Mouse (Mus musculus) spleen, postnatal 36 days (tissue): ENCODE results near the gene Npnt.
A peak's percentile ranks its signal among the peaks of the same experiment; 100 is the strongest.

Source experiments
- DNase-seq, 2 experiments: peaks; one replicate each; pipeline ENCODE4 v3.0.0; 2022; ENCODE audit warnings: low spot score in 2 of 2, mixed read lengths in 1 of 2

The Npnt gene

DNA sequence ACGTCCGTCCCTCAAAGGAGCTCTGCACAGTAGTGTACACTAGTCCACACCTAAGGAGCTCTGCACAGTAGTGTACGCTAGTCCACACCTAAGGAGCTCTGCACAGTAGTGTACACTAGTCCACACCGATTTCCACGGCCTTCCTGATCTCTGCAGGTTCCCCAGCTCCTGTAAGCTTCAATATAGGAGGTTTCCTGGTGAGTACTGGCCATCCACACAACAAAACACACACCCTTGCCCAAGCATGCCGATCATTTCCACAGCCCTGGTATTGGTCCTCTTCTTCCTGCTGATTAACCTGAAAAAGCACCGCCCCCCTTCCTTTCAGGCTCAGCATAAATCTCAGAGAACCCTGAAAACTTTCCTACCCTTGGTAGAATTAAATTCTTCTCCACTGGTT lies 57.6 kb downstream of the Npnt start:
- no peak for DNase-seq

DNA sequence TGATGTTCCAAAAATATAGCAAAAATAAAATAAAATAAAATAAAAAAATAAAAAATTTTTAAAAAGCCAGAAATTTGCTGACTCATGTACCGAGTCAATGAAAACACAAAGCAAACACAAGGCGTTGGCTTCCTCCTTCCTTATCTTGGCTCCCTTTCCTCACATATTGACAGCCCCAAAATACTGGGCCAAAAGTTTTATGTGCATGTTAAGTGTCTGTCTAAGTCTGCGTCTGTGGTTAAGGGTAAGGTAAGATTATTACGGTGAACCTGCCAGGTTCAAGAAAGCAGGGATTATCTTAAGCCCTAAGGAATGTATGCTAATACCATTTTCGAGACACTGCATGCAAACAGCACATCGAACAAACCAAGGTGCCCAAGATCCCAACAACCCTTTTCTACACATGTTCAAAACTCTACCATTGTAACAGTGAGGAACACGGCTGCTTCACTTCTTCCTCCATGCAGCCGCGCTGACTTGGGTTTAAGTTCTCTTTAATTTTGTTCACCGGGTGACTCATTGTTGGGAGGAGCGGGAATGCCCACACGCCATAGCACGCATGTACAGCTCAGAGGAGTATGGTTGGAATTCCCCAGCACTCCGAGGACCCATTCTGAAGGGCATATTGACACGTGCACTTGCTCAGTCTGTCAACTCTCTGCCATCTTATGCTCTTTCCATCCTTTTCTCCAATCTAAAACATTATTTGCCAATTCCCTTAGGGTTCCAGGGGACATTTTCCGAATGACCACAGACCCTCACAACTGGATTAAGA lies 62.8 kb downstream of the Npnt start:
- DNase-seq, result no peak

DNA sequence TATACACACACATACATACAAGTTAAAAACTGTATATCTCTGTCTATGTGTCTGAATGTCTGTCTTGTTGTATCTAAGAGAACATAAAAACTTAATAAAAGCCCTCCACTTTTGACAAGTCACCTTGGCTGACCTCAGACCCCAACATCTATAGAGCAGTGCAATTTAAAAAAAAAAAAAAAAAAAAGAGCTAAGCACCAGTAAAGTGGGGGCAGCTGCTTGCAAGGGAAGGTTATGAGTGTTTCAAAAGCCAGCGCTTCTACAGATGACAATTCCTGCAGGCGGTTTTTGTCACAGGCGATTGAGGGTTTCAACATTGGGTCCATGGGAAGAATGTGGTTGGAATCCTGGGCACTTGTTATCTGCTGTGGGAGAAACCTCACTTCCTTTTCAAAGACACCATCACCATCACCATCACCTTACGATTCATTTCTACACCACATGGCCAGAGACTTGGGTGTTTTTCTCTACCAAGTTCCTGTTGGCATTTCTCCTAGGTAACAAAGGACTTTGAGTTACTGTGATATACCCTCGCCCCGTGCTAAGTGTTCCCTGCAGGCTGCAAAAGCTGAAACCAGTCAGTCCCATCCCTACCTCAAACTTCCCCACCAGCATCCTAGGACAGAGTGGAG lies 63.6 kb downstream of the Npnt start:
- DNase-seq, result no peak

DNA sequence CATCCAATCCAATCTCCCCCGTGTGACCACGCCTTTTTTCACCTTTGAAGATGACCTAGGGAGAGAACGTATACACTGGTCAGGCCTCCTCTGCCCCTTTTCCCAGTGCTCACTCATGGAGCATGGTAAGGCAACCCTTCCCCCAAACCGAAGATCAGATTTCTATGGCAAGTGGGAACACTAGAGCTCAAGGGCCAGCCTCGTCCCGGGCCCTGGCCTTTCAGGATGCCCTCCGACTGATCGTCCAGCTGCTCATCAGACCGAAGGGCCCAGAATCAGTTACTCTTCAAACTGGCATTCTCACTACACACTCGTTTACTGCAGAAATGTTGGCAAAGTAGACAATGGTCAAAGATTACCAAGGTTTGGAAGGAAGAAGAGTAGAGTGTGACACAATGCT lies 65.6 kb downstream of the Npnt start:
- no peak for DNase-seq

DNA sequence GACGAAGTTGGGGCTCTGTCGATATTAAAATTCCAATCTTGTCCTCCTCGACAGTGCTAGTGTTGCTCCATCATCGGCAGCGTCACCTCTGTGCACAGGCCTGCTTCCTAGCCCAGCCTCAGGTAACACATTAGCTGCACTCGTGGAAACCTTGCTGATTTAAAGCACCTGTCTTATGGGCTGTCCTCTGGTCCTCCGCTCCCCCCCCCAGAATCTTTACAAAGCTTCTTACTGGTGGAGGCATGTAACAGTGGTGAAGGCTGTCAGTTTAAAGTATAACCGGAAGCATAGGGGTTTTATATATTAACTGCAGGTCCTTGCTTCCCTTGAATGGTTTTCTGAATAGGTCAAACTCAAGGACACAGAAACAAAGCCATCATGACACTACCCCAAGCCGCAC lies 66.8 kb downstream of the Npnt start:
- no peak for DNase-seq

DNA sequence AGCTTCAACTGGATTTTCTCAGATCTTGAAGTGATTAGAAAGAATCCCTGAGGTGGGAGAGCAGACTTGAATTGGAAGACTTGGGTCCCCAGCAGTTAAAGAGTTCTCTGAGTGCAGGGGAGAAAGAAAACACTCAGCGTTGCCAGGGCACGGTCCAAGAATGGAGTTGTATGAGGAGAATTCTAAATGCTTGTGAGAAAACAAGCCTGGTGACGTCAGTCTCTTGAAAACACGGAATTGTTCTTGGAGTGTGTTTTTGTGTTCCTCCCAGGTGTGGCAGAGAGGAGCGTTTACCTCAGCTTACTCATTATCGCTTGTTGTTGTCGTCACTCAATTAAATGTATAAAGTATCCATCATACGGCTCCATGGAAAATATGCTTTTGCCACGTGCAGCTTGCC lies 69.3 kb downstream of the Npnt start:
- no peak for DNase-seq

DNA sequence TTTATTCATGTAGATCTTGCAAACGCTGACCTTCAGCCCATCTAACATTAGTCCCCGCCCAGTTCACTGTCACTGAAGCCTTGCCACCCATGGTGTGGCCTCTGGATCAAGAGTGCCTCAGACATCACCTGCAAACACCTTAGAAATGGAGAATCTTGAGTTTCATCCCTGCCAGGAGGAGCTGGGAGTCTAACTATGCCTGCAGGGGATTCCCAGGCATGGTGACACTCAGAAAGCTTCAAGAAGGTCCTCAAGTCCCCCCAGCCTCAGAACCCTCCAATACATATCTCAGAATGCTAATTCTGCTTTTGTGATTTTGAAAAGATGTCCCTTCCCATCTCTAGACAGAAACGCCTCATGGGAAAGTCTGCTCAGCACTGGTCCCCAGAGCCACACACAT lies 69.7 kb downstream of the Npnt start:
- no peak for DNase-seq

DNA sequence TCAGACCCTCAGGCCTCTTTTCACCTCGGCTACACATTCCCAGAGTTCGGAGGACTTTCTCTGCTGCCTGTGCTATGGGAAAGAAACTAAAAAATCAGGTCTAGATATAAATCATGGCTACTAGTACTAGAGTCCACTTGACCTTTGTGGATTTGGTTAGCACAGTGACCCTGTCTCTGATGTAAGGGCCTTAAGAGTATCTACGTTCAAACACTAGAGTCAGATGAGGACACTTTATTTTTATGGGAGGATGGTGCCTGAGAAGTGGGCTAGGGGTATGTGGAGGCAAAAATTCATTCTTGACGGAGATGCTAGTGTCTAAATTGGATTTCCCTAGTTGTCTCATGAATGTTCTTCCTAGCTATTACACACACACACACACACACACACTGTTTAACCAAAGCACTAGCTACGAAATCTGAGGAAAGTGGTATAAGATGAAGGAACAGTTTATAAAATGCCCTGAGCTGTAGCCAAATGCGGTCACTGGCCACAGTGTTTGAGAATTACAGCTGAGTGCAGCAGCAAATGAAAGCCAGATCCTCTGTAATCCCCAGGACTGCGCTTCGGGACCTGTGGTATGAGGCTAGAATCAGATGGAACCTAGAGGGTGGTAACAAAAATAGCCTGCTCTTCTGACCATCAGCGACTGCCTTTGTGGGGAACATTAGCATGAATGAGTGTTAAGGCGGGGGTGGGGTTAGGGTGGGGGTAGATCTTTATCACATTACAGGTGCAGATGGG lies 73.0 kb downstream of the Npnt start:
- no peak for DNase-seq

DNA sequence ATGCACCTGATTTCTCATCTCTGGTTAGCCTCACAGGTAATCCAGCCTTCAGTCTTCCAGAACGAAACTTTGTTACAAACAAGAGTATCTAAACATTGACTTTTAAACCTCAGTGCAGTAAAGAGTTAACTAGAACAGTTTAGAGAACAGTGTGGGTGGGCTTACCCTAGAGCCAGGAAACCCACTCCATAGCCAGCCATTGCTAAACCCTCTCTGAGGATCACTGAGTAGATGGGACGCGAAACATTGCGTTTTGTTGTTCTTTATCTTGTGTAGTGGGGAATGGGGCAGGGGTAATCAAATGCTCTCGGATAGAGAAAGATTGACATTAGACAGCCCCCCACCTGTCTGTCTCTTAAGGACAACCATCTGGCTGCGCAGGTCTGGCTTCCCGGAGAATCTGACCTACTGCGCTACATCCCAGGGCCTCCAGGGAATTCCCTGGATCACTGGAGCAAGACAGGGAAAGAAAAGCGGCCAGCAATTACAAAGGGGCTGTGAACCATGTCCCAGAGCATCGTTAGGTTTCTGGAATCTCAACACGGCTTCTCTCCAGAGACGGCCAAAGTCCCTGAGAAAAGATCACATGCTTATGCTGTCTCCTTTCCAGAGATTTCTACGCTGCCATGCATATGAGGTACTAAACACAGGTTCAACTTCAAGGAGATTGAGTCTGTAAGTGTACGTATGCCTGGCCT lies 73.9 kb downstream of the Npnt start:
- DNase-seq, result no peak

DNA sequence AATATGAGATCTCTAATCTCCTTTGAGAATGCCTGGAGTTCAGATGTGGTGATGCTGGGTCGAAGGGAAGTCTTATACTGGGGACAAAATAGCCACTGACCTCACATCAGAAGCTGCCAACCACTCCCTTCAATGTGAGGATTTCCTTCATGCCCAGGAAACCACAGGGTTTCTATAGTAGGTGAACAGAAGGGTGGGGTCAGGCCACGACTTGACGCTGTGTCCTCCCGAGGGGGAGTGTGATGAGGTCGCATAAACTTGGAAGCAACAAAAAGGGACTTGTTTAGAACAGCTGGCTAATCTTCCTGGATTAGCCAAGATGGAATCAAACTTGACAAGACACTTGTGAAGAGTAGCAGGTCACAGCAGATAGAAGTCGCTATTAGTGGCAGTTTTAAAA lies 76.8 kb downstream of the Npnt start:
- DNase-seq, result peak in 1 of 2 experiments; percentile 8

DNA sequence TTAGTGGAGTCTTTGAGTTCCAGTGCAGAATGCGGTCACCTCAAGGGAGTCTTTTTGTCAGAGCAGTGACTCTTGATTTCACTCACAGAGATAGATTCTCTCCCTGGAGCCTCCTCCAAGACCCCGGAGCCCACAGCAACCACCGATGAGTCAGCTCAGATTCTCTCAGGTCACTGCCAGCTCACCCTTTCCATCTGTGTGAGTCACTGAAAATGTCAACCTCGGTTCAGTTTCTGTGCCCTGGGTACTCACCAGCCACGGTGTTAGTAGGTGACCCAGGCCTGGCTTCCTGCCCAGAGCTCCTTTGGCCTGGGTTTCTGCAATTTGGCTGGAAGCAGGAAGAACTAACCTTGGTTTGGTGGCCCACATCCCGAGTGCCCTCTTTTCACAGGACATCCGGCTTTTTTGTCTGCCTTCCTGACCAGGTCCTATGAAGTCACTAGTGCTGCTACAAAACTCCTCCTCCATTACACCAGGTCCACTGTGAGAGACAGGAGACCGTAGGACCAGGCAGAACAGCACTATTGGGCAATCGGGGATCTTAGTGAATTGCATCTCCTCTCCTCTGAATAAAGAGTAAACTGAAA lies 78.7 kb downstream of the Npnt start:
- DNase-seq, result peak in 1 of 2 experiments; percentile 3

DNA sequence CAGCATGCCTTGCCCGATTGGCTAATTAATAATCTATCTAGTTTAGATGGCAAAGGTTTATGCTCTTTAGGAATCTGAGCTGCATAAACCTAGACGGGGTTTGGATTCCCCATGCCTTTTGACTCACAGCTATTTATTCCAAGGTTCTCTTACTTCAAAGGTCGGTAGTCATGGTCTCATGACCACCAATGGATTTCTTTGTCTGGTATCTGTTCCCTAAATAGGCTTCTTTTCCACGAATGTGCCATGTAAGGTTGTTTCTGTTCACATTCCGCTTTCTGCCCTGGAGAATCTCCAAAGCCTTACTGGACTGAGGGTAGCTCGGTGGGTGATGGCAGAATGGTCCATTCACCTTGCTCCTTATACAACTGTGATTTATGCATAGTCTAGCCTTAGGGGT lies 80.0 kb downstream of the Npnt start:
- no peak for DNase-seq

DNA sequence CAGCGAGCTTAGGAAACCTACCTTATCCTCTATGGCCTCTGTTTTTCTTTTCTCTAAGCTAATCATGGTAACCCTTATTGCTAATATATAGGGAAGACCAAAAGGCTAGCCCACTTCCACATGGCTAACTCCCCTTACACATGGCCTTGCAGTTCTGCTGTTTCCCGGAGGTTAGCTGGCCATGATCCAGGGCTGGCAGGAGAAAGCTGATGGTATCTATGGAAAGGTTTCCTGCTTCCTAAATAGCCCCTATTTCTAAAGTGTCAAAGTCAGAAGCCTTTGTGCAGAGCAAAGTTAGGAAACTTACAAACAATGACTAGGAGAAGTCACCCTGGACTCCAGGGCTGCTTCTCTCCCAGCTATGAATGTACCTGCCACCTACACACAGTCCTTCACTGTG lies 81.3 kb downstream of the Npnt start:
- no peak for DNase-seq

DNA sequence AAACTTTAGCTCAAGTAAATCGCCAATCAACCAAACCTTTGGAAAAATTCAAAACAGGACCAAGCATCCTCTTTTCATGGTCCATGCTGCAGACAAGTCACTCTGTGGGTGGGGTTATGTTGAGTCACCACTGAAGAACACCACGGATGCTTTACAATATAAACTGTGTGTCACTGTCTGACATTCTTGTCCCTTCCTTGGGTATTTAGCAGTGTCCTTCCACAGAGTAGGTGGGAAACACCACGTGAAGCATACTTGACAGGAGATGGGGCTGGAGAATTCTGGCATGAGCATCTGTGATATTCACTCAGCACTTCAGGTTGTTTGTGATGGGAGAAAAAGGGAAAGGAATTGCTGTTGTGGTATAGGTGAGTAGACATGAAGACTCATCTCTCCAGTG lies 83.1 kb downstream of the Npnt start:
- no peak for DNase-seq

DNA sequence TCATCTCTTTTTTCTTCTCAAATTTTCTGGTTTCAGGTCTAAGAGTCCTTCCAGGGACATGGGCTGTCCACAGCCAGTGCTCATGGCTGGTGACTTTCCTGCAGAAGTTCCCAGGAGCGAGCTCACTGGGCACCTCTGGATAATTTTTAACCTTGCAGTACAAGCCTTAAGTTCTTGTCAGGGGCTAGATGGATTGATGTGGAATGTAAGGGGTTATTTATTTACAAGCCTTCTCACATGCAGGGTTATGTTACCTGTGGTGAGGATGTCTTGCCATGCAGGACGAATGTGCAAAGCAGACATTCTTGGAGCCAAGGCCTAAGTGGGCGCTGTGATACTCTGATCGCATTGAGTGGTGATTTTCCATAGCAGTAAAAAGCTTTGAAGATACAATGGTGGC lies 84.5 kb downstream of the Npnt start:
- no peak for DNase-seq

DNA sequence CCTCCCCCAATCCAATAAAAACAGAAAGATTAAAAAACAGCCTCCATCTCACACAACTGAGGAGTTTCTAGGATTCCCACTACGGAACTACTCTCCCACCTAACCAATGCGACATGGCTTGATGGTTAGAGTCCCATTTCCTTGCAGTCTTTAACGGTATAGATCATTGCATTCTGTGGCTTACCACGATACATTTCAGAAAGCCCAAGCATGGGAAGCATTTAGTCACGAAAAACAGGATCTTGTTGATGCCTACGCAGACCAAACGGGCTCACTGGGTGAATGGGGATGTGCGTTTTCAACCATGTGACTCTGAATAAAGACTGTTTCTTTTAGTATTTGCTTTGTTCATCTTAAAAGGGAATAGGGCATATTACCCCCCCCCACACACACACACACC lies 85.1 kb downstream of the Npnt start:
- DNase-seq, result no peak

DNA sequence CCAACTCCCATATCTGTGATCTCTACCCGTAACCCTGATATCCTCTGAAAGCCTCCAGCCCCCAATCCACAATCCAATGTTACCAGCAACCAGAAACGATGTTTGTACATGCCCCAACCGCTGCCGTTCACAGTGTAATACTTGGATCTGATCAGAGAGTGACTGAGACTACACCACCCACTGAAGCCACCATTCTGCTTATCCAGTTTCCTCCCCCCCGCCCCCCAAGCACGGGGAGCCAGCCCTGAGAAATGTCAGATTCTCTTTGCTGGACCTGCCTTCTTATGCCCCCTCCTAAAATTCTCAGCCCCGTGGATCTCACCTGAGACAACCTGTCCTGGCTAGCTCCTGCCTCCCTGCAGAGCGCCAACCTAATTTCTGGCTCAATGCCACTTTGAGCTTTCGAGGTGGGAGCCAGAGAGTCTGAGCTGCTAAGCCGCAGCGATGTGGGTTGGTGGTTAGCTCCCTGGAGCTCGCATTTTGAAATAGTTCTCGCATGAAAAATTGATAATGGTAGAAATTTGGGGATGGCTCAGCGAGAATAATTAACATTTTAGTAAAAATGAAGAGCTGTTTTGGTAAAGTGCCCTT lies 85.7 kb downstream of the Npnt start:
- DNase-seq, result no peak

DNA sequence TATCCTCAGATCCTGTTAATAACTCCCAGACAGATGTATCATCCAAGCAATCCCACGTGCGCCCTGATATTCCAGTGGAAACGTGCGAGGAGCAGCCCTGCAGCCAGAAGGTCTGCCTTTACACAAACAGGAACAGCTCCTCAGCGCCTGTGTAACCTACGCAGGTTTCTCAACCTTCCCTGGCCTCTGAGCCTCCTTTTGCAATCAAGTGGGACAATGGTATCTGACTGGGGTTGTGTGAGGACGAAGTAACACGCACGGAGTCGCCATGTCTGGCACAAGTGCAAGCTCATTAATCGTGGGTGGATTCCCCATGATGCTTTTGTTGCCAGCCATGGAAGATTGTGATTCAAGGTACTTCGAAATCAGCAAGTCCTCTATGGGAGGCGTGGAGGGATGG lies 86.2 kb downstream of the Npnt start:
- no peak for DNase-seq

DNA sequence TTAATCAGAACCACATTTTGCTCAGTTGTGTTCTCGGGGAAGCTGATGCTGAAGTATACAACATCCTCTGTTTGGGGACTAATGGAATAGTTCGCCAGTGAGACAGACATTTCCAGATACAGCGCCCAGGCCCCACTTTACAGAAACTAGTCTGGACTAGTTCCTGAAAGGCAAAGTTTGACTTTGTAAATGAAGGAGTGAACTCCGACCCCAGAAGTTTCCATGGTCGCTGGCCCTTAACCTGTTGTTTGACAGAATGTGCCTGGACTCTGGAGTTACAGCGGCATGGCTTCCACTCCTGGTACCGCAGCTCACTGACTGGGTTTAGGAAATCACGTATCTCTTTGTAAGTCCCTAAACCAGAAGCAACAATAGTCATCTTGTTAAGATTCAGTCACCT lies 89.3 kb downstream of the Npnt start:
- DNase-seq, result no peak

DNA sequence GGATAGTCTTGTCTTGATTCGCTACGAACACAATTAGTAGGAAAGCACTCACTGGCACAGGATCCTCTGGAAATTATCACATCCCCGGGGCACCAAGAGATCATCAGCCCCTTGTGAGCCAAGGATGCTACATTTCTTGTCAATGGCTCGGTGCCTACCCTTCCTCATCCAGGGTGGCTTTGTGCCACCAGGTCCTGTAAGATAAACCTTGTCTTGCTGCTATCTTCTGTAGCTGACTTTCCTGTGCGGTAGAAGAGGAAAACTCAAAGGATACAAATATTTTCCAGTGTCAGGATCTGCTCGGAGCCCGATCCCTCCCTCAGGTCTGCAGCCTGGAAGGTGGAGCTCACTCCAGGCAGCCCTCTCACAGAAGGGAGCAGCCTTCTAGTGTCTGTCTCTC lies 90.5 kb downstream of the Npnt start:
- DNase-seq, result no peak

DNA sequence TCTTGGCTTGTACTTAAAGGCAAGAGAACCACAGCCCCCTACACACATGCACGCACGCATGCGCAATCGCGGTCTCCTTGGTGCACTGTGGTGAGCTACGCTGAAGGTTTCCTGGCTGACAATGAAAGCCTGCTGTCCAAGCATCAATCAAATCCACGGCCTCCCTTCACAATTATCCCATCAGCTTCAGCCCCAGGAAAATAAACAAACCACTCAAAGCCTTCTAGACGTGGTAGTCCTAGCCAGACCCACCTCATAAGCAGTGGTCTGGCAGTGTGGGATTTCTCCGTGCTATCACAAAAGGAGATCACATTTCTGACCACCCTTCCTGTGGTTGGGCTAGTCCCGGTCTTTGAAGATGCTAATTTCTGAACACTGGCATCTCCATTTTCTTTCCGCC lies 91.2 kb downstream of the Npnt start:
- no peak for DNase-seq

DNA sequence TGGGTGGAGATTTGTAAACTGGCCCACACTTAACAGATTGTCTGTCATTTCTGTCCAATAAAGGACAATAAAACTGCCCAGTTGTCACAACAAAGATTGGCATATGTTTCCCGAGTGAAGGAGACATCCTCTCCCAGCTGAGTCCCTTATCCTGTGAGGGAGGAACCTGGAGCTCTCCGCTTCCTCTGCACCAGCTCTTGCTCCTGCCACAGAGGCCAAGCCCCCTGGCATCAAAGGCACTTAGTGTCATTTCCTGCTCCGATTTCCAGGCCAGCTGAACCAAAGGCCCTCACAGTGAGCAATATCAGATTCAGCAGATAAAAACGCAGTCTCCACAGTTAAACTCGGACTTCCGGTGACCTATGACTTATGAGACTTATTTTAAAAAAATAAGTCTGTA lies 93.4 kb downstream of the Npnt start:
- DNase-seq, result peak in 1 of 2 experiments; percentile 11
